Mouse (Mus musculus) embryonic facial prominence, embryonic 13.5 days (tissue): ENCODE results near the gene Ttc29. TPM values are rescaled to one million over a fixed set of nuclear protein-coding genes. Genes with fewer than 3 reads are reported as not detected.
A peak's percentile ranks its signal among the peaks of the same experiment; 100 is the strongest.

Source experiments
- ATAC-seq: fragments of 200-750 bp; cut with Nextera tagmentation; 2 replicates; pipeline ENCODE4 v1.8.0; 2017; ENCODE audit warnings: low read depth; ENCODE audit not compliant: insufficient number of reproducible peaks, insufficient read depth, low FRiP score, low TSS enrichment
- H3K27ac ChIP-seq: fragments of 300-500 bp; sonication (generic); 2 replicates; pipeline ENCODE4 v1.5.1; 2015; ENCODE audit warnings: moderate library complexity, mild to moderate bottlenecking, inconsistent platforms
- H3K27me3 ChIP-seq: fragments of 300-500 bp; sonication (generic); 2 replicates; pipeline ENCODE4 v1.6.1; 2015; ENCODE audit warnings: mild to moderate bottlenecking, inconsistent platforms
- H3K36me3 ChIP-seq: fragments of 300-500 bp; sonication (generic); 2 replicates; pipeline ENCODE4 v1.6.1; 2015; ENCODE audit warnings: mild to moderate bottlenecking, inconsistent platforms
- H3K4me1 ChIP-seq: fragments of 300-500 bp; sonication (generic); 2 replicates; pipeline ENCODE4 v1.6.1; 2015; ENCODE audit warnings: inconsistent platforms
- H3K4me2 ChIP-seq: fragments of 300-500 bp; sonication (generic); 2 replicates; pipeline ENCODE4 v1.6.1; 2015; ENCODE audit warnings: moderate library complexity, mild to moderate bottlenecking, inconsistent platforms
- H3K4me3 ChIP-seq: fragments of 300-500 bp; sonication (generic); 2 replicates; pipeline ENCODE4 v1.5.1; 2015; ENCODE audit warnings: mild to moderate bottlenecking, inconsistent platforms
- H3K9ac ChIP-seq: fragments of 300-500 bp; sonication (generic); 2 replicates; pipeline ENCODE4 v1.6.1; 2015; ENCODE audit warnings: mild to moderate bottlenecking, inconsistent platforms
- H3K9me3 ChIP-seq: fragments of 300-500 bp; sonication (generic); 2 replicates; pipeline ENCODE4 v1.6.1; 2016; ENCODE audit warnings: inconsistent platforms
- WGBS: fragments of 180-500 bp; shearing (Covaris S2); methylation state at CpG from one replicate; pipeline ENCODE4 v1.1.7; 2015; ENCODE audit warnings: mixed read lengths; 5-methylcytosine and 5-hydroxymethylcytosine counted together
- polyA plus RNA-seq: library from polyadenylated mRNA; unstranded; fragments of >200 nt; fragmentation: Nextera tagmentation; extraction: Ambion mirVana; gene quantifications from 2 replicates; pipeline ENCODE4 v1.2.1, GENCODE M21; 2015

Ttc29 gene
- not detected in 2 replicates for polyA plus RNA-seq

DNA sequence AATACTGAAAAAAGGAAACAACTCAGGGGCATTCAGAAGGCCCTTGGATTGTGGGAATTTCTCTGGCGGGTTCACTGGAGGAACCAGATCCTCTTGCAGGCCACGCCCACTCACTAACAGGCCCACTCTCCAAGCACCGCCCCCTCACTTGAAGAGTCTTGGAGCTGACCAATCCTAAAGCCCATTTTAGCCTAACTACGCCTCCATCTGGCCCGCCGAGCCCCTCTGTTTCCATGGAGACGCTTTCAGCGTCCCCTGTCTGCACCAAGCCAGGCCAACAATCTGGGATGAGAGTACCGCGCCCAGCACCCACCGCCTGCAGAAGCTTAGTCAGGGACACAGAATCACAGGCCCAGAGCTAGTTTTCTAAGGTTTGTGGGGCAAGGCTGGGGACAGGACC is at the start of gene Ttc29:
Gene Ttc29 (plus strand): TSS at position 224 of the 400 bp plus-strand sequence.
- no peak within 1 kb of the TSS for H3K27ac ChIP-seq
- no peak within 1 kb of the TSS for H3K4me3 ChIP-seq
- no peaks in the 10 kb centered on the region for H3K36me3 ChIP-seq
- H3K4me2 ChIP-seq = peak within 1 kb of the TSS; percentile 44
- H3K9ac ChIP-seq = no peak within 1 kb of the TSS
- no peaks in the 10 kb centered on the region for H3K27me3 ChIP-seq
- WGBS = 2% methylated on average over 11 of the region's 11 CpGs
- no peaks in the 10 kb centered on the region for H3K9me3 ChIP-seq
- peaks cover 10% of the 10 kb centered on the region for H3K4me1 ChIP-seq
- peak; percentile 82 for ATAC-seq

DNA sequence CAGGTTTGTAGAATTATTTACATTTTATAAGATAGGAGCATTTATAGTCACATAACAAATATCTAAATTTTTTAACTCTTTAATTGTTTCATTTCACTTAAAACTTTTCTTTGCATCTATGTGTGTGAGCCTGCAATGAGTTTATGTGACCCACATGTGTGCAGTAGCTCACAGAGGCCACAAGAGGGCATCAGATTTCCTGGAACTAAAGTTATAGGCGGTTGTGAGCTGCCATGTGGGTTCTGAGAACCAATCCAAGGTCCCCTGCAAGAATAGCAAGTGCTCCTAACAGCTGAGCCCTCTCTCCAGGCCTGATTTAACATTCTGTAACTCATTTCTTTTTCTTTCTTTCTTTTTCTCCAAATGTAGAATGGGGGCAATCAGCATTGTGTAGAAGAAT is 41.7 kb upstream of the Ttc29 start:
- Histone ChIP-seq H3K27me3 (no peaks in the 10 kb centered on the region), H3K27ac (no peak overlapping the region), H3K9ac (no peak overlapping the region), H3K4me2 (no peak overlapping the region), H3K36me3 (no peaks in the 10 kb centered on the region), H3K9me3 (no peaks in the 10 kb centered on the region), H3K4me3 (no peak overlapping the region), H3K4me1 (no peaks in the 10 kb centered on the region)
- no peak for ATAC-seq
- 85% methylated on average over 1 of the region's 1 CpGs for WGBS

DNA sequence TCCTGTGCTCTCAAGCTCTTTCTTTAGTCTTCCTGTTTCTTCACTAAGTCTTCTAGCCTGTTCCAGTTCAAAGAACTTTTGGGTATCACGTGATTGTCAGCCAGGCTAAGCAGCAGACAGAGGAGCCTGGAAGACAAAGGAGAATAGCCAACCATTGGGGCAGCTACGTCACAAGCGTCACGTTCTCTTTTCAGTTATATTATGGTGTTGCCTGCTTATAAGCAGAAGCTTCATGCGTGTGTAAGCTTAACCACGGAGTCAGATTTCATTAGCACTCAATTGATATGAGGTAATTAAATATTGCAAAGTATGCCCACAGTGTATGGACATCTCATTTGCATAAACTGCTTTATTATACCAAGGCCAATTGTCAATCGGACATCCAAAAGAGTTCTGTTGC is 30.4 kb upstream of the Ttc29 start:
- no peak for ATAC-seq
- WGBS = 74% methylated on average over 7 of the region's 7 CpGs
- H3K4me2 ChIP-seq = no peak overlapping the region

DNA sequence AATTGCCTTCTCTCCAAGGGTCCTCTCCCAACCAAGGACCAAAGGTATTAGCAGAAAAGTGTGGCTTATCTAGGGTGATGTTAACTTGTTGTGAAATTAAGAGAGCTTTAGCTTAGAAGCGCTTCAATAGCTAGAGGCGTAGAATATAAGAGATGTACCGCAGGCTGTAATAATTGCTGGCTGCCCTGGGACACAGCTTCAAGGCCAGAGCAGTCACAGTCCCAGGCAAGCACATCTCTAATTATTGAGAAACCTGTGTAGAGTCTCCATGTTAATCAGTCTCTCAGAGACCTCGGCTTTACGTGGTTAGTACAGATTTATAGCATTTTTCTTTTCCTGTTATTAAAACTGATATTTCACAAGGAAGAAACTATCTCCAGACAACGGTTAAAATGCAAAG is 29.7 kb upstream of the Ttc29 start:
- Histone ChIP-seq H3K36me3 (no peaks in the 10 kb centered on the region), H3K4me1 (no peaks in the 10 kb centered on the region), H3K4me3 (no peak overlapping the region), H3K9ac (no peak overlapping the region), H3K4me2 (no peak overlapping the region), H3K27me3 (no peaks in the 10 kb centered on the region), H3K9me3 (no peaks in the 10 kb centered on the region), H3K27ac (no peak overlapping the region)
- WGBS = 83% methylated on average over 6 of the region's 6 CpGs
- no peak for ATAC-seq

More for the DNA sequence above, 30.4 kb upstream of the Ttc29 start:
- Histone ChIP-seq H3K9me3 (no peaks in the 10 kb centered on the region), H3K9ac (no peak overlapping the region), H3K4me3 (no peak overlapping the region), H3K27ac (no peak overlapping the region), H3K36me3 (no peaks in the 10 kb centered on the region), H3K27me3 (no peaks in the 10 kb centered on the region), H3K4me1 (no peaks in the 10 kb centered on the region)

DNA sequence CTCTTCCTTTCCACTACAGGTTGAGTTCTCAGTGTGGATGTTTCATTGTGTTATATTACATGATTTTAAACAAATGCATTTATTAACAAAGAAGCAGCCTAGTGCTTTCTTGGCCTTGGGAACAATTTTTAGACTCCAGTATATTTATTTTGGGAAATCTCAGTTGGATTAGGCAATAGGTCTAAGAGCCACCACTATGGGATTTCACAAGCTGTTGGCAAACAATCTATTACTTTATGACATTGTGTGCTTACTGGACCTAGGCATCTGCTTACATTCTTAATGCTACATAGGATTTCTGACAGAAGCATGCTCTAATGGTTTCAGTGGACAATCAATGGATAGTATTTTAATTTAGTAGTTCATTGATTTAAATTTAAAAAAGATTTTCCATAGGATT is 26.0 kb upstream of the Ttc29 start:
- Histone ChIP-seq H3K4me1 (no peaks in the 10 kb centered on the region), H3K27me3 (no peaks in the 10 kb centered on the region), H3K36me3 (no peaks in the 10 kb centered on the region), H3K4me2 (no peak overlapping the region), H3K9me3 (no peaks in the 10 kb centered on the region), H3K9ac (no peak overlapping the region), H3K27ac (no peak overlapping the region), H3K4me3 (no peak overlapping the region)
- no peak for ATAC-seq

DNA sequence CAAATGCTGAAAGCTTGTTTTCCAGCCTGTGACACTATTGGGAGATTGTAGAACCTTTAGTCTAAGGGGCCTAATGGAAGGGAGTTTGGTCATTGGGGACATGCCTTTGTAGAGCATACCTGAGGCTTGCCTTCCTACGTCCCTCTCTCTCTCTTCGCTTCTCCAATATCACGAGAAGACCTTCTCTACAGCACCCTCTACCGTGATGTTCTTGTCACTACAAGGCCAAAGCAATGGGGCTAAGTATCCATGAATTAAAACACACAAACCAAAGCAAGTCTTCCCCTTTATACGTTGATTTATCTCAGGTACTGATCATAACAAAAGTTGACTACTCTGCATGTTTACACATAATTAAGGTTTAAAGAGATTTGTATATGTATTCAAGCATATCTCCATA is 8.9 kb upstream of the Ttc29 start:
- WGBS = 26% methylated on average over 5 of the region's 5 CpGs
- no peaks in the 10 kb centered on the region for H3K9me3 ChIP-seq
- H3K4me3 ChIP-seq = no peak overlapping the region
- H3K27me3 ChIP-seq = no peaks in the 10 kb centered on the region
- no peak overlapping the region for H3K27ac ChIP-seq
- ATAC-seq = no peak
- no peak overlapping the region for H3K9ac ChIP-seq
- no peaks in the 10 kb centered on the region for H3K36me3 ChIP-seq
- no peaks in the 10 kb centered on the region for H3K4me1 ChIP-seq
- H3K4me2 ChIP-seq = no peak overlapping the region

DNA sequence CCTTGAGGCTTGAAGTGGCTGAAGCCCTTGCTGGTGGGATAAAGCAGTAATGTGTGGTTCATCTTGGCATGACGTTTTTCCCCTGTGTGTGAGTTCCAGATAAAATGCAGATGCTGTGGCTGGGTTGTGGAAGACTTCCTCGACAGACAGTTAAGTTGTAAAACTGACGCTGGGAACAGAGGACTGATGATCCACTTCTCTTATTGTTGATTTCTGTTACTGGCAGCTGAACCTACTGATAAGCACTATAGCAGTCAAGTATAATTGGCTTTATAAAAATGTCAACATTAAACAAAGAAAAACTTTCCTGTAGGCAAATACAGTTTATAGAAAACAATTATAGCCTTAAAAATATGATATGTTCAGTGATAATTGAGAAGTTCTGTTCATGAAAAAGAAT is 2.7 kb upstream of the Ttc29 start:
- H3K4me2 ChIP-seq = no peak overlapping the region
- H3K9me3 ChIP-seq = no peaks in the 10 kb centered on the region
- no peak overlapping the region for H3K9ac ChIP-seq
- no peak overlapping the region for H3K4me3 ChIP-seq
- 66% methylated on average over 3 of the region's 3 CpGs for WGBS
- peaks cover 10% of the 10 kb centered on the region for H3K4me1 ChIP-seq
- H3K27ac ChIP-seq = no peak overlapping the region
- H3K36me3 ChIP-seq = no peaks in the 10 kb centered on the region
- no peak for ATAC-seq
- no peaks in the 10 kb centered on the region for H3K27me3 ChIP-seq

DNA sequence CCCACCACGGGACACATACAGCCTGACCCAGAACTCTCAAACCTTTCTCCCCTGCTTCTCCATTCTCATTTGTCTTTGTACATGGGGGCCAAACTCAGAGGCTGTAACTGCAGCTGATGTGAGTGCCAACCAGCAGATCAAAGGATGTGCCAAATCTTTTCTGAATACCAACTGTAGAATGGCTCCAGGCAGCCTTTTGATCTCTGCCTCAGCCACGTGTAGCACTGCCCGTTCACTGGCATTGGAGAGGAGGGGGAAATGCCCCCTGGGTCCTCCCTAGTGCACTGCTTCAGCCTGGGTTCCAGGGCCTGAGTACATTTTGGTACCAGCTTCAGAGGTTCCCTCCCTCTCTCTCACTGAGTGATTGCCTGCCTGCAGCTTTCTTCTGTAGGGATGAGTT is 1.5 kb downstream of the Ttc29 start:
- no peak overlapping the region for H3K9ac ChIP-seq
- H3K9me3 ChIP-seq = no peaks in the 10 kb centered on the region
- no peak overlapping the region for H3K4me3 ChIP-seq
- no peak overlapping the region for H3K27ac ChIP-seq
- no peak overlapping the region for H3K4me2 ChIP-seq
- no peaks in the 10 kb centered on the region for H3K36me3 ChIP-seq
- peaks cover 10% of the 10 kb centered on the region for H3K4me1 ChIP-seq
- H3K27me3 ChIP-seq = no peaks in the 10 kb centered on the region
- ATAC-seq = no peak
- WGBS = 21% methylated on average over 3 of the region's 3 CpGs

DNA sequence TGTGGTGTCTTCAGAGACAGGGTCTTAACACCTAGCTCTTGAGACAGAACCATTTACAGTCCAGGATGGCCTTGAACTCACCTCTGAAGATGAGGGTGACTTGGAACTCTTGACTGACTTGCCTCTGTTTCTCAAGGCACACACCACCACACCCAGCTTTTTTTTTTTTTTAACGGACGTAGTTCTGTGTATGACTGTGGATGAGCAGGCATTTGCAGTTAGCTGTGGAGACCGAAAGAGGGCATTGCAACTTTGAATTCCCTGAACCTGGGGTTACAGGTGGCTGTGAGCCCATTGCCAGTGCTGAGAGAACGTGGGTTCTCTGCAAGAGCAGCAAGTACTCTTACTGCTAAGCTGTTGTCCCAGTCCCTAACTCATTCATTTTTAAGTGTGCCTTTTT is 13.0 kb downstream of the Ttc29 start:
- ATAC-seq = no peak
- H3K4me1 ChIP-seq = no peaks in the 10 kb centered on the region
- H3K27me3 ChIP-seq = no peaks in the 10 kb centered on the region
- no peak overlapping the region for H3K4me3 ChIP-seq
- WGBS = 73% methylated on average over 4 of the region's 4 CpGs
- H3K4me2 ChIP-seq = no peak overlapping the region
- H3K9ac ChIP-seq = no peak overlapping the region
- no peaks in the 10 kb centered on the region for H3K36me3 ChIP-seq
- H3K27ac ChIP-seq = no peak overlapping the region
- no peaks in the 10 kb centered on the region for H3K9me3 ChIP-seq

DNA sequence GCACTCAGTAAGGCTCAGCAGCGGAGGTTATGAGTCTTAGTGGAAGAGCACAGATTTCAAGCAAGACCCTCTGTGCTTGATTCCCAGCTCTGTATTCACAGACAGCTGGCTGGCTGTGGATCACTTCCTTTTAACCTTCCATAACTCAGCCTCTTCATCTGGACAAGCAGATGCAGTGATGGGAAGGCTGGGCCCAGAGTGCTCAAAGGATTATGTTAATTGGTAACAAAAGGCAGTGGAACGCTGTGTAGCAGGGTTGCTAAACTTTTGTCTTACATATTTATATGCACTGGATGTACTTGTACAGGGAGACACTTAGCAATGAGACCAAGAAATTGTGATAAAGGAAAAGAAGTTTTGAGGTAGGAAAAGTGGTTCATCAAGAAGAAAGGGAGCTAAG is 17.6 kb downstream of the Ttc29 start:
- H3K27ac ChIP-seq = no peak overlapping the region
- 46% methylated on average over 2 of the region's 2 CpGs for WGBS
- H3K4me3 ChIP-seq = no peak overlapping the region
- no peaks in the 10 kb centered on the region for H3K9me3 ChIP-seq
- H3K4me1 ChIP-seq = peaks cover 7% of the 10 kb centered on the region
- H3K4me2 ChIP-seq = no peak overlapping the region
- H3K9ac ChIP-seq = no peak overlapping the region
- no peak for ATAC-seq
- no peaks in the 10 kb centered on the region for H3K36me3 ChIP-seq
- no peaks in the 10 kb centered on the region for H3K27me3 ChIP-seq

DNA sequence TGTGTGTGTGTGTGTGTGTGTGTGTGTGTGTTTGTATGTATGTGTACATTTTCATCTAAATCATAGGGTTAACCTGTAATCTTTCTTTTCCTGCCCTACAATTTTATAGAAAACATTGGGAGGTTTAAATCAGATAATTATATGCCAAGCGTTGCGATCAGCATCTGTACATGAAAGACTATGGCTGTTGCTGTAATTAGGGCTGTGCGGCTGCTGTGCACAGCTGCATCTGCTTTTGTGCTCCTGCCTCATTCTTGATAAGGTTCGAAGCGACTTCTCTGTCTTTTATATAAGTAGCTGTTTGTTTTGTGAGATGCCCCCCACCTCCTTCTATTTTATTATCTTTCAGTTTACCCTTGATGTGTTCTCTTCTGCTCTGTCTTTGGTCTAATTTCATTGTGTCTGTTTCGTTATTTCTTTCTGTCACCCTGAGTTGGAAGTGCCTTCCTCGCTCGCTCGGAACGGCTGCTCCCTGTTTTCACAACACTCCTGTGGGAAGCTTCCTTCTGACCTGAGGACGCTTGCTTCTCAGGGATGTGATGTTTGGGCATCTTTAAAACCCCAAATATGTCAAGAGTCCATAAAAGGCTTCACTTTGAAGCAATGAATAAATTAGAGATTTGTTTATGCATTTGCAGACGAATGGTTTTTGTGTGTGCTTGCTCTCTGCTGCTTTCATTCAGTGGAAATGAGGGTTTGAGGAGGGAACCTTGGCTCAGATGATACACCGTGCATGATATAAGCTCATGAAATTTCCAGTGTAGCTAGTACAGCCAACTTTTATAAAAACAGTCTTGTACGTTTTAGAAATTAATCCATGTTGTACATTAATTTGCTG is 20.0 kb downstream of the Ttc29 start:
- no peaks in the 10 kb centered on the region for H3K27me3 ChIP-seq
- no peak overlapping the region for H3K27ac ChIP-seq
- WGBS = 34% methylated on average over 14 of the region's 14 CpGs
- H3K4me3 ChIP-seq = no peak overlapping the region
- H3K9ac ChIP-seq = no peak overlapping the region
- H3K4me2 ChIP-seq = peak overlapping the region; percentile 30
- ATAC-seq = no peak
- H3K4me1 ChIP-seq = peaks cover 7% of the 10 kb centered on the region
- H3K9me3 ChIP-seq = no peaks in the 10 kb centered on the region
- no peaks in the 10 kb centered on the region for H3K36me3 ChIP-seq

DNA sequence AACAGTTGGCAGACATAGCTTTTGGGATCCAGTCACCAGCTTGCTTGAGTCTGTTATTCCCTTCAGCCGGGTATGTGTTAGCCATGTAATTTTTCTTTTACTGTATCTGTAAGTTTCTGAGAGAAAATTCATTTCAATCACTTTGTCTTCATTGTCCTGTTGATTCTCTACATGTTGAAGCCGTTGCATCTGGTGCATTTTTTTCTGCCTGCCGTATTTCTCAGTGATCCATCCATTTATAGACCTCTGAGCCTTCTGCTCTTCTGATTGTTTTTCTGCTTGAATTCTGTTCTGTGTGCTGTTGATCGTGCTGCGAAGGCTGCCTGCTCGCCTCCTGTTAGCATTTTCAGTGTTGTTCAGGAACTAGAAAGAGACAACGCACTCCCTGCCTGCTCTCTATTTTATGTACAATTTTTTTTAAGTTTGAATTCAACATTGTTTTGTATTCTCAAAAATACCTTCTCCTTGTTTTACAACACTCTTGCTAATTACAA is 20.7 kb downstream of the Ttc29 start:
- ATAC-seq = no peak
- H3K9me3 ChIP-seq = no peaks in the 10 kb centered on the region
- H3K4me3 ChIP-seq = no peak overlapping the region
- peaks cover 7% of the 10 kb centered on the region for H3K4me1 ChIP-seq
- WGBS = 72% methylated on average over 7 of the region's 7 CpGs
- H3K4me2 ChIP-seq = no peak overlapping the region
- no peaks in the 10 kb centered on the region for H3K36me3 ChIP-seq
- no peak overlapping the region for H3K9ac ChIP-seq
- H3K27ac ChIP-seq = no peak overlapping the region
- H3K27me3 ChIP-seq = no peaks in the 10 kb centered on the region
